Mouse (Mus musculus): ENCODE results near the gene Lemd2. TPM values are rescaled to one million over a fixed set of nuclear protein-coding genes. Genes with fewer than 3 reads are reported as not detected.

The Lemd2 gene
- polyA plus RNA-seq, 1 experiment from 2014 or later: 18.8 TPM

DNA sequence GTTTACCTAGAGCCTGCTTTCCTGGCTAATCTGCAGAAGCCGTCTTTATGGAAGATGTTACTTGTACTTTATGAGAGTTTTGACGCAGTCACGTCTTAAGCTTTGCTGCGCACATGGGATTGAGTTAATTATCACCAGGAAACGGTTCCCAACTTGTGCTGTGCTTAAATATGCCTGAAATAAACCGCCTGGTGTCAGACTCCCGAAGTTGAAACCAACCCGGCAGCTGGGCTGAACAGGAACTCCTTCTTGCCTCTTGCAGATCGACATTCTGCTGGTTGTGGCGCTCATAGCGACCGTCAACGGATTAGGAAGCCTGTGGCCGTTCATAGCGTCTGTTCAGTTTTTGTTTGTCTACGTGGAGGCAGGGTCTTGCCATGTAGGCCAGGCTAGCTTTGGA, 17.3 kb upstream of the Lemd2 start:
- Histone ChIP-seq H3K36me3 (replicated peaks) (no peaks in the 10 kb centered on the region), H3K9me3 (peaks cover 5% of the 10 kb centered on the region; the same call in 1 of the 2 replicates), H3K4me3 (no peak overlapping the region), H3K27me3 (replicated peaks; ENCODE audit: low read depth, poor library complexity, severe bottlenecking) (0 out of 2 replicates have a peak, but pooled peaks cover 6% of the 10 kb centered on the region), H3K27ac (replicated peaks) (no peak overlapping the region), H3K4me1 (peaks cover 12% of the 10 kb centered on the region)
- 91% methylated on average over 16 of the region's 16 CpGs for WGBS
- no peak for DNase-seq (ENCODE audit: low spot score)

DNA sequence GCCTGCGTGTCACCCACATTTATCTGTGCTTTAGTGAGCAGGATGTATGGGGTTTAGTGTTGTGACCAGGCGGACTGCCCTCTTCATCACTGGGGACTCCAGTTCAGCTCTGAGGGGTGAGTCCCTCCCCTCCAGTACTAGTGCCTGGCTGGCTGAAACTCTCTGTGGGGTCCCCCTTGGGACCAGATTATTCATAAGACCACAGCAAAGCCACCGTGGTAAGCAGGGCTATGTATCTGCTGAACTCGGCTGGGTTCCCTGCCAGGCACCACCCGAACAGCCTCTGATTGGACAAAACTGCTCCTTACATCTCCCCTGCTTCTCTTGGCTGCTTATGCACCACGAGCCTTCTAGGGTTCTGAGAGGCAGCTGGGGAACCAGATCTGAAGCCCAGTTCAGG, 14.6 kb upstream of the Lemd2 start:
- Histone ChIP-seq H3K9me3 (peaks cover 5% of the 10 kb centered on the region; the same call in 1 of the 2 replicates), H3K27me3 (replicated peaks; ENCODE audit: low read depth, poor library complexity, severe bottlenecking) (0 out of 2 replicates have a peak, but pooled peaks cover 6% of the 10 kb centered on the region), H3K36me3 (replicated peaks) (no peaks in the 10 kb centered on the region), H3K4me3 (no peak overlapping the region), H3K27ac (replicated peaks) (no peak overlapping the region), H3K4me1 (peaks cover 11% of the 10 kb centered on the region)
- WGBS: 53% methylated on average over 6 of the region's 6 CpGs
- no peak for DNase-seq (ENCODE audit: low spot score)

DNA sequence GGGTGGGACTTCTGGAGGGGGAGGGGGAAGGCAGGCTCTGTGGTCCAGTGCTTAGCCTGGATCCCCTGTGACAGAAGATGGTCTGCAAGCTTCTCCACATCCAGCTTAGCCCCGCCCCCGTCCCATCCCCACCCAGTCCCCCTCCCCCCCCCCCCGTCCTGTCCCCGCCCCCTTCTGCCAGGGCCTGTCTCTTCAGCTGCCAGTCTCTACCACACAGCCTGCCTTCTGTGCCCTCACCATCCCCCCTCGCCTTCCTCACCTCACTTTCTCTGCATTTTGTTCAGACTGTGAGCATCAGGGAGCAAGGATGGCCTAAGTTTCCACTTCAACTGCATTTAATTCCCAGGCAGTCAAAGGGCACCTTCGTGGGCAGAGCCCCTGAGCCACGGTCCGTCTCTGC, 14.1 kb upstream of the Lemd2 start:
- WGBS: 41% methylated on average over 7 of the region's 8 CpGs
- Histone ChIP-seq H3K4me1 (peaks cover 14% of the 10 kb centered on the region), H3K9me3 (peaks cover 5% of the 10 kb centered on the region; the same call in 1 of the 2 replicates), H3K27me3 (replicated peaks; ENCODE audit: low read depth, poor library complexity, severe bottlenecking) (0 out of 2 replicates have a peak, but pooled peaks cover 6% of the 10 kb centered on the region), H3K27ac (replicated peaks) (no peak overlapping the region), H3K36me3 (replicated peaks) (no peaks in the 10 kb centered on the region), H3K4me3 (no peak overlapping the region)
- no peak for DNase-seq (ENCODE audit: low spot score)

DNA sequence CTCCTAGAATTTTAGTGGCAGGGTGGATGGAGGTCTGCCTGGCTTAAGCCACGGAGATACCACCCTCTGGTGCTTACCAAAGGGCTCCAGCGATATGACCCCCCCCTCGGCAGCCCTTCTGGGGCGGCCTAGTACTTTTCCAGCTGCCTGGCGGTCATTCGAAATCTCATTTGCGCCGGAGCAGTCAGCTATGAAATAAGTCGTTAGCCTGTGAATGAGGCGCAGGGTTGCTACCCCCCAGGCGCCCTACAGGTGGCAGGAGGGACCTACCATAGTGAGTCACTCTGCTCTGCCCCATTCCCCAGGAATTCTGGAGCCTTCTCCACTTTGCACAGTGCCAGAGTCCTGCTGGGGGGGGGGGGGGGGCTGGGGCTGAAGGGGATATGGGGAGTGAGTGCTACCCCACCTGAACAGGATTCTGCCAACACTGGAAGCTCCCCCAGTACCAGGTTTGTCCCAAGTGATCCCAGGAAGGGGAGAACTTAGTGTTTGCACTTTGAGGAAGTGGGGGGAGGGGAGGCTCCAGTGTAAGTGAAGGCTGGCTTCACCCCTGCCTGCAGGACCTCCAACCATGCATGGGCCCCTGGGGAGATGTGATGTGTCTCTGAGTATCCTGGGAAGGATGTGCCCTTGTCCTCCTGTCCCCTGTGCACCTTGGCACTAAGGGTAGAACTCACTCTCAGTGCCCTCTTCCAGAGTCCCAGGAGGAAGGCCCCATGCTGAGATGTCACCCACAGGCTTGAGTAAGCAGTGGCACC, 8.7 kb upstream of the Lemd2 start:
- Histone ChIP-seq H3K27me3 (replicated peaks; ENCODE audit: low read depth, poor library complexity, severe bottlenecking) (peaks cover 26% of the 10 kb centered on the region; the same call in 1 of the 2 replicates), H3K36me3 (replicated peaks) (no peaks in the 10 kb centered on the region), H3K9me3 (peaks cover 6% of the 10 kb centered on the region; the same call in 1 of the 2 replicates), H3K27ac (replicated peaks) (peak overlapping the region; percentile 30; the same call in 1 of the 2 replicates), H3K4me3 (no peak overlapping the region), H3K4me1 (peaks cover 39% of the 10 kb centered on the region)
- peak; percentile 70 for DNase-seq (ENCODE audit: low spot score)
- 7% methylated on average over 11 of the region's 11 CpGs for WGBS

DNA sequence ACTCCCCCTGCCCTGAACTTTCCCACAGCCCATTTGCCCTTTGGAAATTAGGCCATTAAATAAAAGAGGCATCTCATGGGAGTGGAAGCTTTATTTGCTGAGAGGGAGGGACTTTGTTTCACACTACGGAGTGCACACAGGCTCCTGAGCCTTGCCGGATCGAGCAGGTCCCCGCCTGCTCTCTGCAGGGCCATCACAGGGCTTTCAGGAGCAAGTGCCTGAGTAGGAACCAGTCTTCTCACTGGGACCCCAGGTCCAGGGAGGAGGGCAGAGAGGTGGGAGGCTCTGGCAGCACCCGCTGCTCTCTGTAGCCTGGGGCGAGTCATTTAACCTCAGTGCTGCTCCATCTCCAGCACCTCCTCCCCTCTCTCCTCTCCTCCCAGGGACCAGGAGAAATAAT, 7.7 kb upstream of the Lemd2 start:
- Histone ChIP-seq H3K9me3 (peaks cover 6% of the 10 kb centered on the region; the same call in 1 of the 2 replicates), H3K27me3 (replicated peaks; ENCODE audit: low read depth, poor library complexity, severe bottlenecking) (peaks cover 22% of the 10 kb centered on the region; the same call in 1 of the 2 replicates), H3K36me3 (replicated peaks) (no peaks in the 10 kb centered on the region), H3K27ac (replicated peaks) (peak overlapping the region; percentile 30; the same call in 1 of the 2 replicates), H3K4me1 (peaks cover 41% of the 10 kb centered on the region), H3K4me3 (no peak overlapping the region)
- DNase-seq (ENCODE audit: low spot score): peak; percentile 25
- whole genome bisulfite sequencing: 15% methylated on average over 6 of the region's 6 CpGs

DNA sequence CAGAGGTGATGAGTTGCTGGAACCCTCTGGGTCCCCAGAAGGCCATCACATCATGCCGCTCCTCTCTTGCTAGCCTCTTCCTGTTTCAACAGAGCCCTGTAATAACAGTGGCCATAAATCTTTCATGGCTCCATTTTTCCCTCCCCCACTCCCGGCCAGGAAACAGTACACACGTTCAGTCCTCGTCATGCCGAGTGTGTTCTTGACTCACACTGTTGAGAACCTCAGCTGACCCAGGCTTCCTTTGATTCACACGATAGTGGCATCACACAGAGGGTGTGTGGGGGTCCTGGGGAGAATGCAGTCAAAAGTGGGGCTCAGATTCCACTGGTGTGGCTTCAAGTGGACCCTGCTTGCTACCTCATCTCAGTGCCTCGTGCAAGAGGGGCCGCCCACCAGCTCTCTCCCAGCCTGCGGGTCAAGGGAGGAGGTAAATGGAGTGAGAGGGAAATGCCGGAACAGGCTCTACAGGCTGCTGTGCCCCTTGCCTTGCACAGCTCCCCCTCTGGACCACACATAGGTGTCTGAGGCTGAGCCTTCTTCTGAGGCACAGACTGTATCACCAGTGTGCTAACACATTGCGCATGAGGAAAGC, 2.9 kb upstream of the Lemd2 start:
- peaks cover 14% of the 10 kb centered on the region; the same call in 1 of the 2 replicates for H3K27me3 ChIP-seq (replicated peaks; ENCODE audit: low read depth, poor library complexity, severe bottlenecking)
- no peak for DNase-seq (ENCODE audit: low spot score)
- H3K36me3 ChIP-seq (replicated peaks): peaks cover 5% of the 10 kb centered on the region
- 0 out of 2 replicates have a peak overlapping the region, but pooled peaks have one; percentile 10 for H3K27ac ChIP-seq (replicated peaks)
- no peak overlapping the region for H3K4me3 ChIP-seq
- peaks cover 6% of the 10 kb centered on the region; the same call in 1 of the 2 replicates for H3K9me3 ChIP-seq
- H3K4me1 ChIP-seq: peaks cover 52% of the 10 kb centered on the region
- 74% methylated on average over 11 of the region's 11 CpGs for WGBS

DNA sequence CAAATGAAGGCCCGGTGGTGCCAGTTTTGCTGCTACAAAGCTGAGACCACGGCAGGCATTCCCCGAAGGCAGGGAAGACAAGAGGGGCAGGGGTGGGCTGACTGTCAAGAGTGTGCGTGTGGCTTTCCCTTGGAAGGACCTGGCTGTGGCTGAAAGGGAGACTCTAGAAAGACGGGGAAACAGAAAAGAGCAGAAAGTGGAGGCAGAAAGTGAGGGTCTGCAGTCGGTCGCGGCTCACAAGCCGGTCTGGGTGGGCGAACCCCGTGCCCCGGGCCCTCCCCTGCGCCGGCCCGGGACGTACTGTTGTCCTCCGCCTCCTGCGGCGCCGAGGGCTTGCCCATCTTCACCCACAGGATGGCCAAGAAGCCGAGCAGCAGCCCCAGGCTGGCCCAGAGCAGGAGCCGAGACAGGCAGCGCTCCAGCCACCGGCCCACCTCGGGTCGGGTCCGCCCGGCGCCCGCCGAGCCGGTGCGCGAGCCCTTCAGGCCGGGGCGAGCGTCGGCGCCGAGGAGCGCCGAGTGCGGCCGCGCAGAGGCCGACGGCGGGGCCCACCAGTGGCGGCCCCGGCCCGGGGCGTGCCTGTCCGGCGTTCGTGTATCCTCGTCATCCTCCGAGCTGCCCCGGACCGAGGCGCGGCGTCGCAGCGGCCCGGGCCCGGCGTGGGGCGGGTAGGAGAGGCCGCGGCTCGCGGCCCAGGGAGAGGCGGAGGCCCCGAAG, 753 bp downstream of the Lemd2 start:
- Histone ChIP-seq H3K27ac (replicated peaks) (peak overlapping the region; percentile 98), H3K4me1 (peaks cover 38% of the 10 kb centered on the region), H3K4me3 (peak overlapping the region; percentile 95), H3K27me3 (replicated peaks; ENCODE audit: low read depth, poor library complexity, severe bottlenecking) (no peaks in the 10 kb centered on the region), H3K9me3 (no peaks in the 10 kb centered on the region), H3K36me3 (replicated peaks) (peaks cover 42% of the 10 kb centered on the region)
- peak; percentile 64 for DNase-seq (ENCODE audit: low spot score)
- WGBS: under 1% methylated on average over 74 of the region's 74 CpGs

DNA sequence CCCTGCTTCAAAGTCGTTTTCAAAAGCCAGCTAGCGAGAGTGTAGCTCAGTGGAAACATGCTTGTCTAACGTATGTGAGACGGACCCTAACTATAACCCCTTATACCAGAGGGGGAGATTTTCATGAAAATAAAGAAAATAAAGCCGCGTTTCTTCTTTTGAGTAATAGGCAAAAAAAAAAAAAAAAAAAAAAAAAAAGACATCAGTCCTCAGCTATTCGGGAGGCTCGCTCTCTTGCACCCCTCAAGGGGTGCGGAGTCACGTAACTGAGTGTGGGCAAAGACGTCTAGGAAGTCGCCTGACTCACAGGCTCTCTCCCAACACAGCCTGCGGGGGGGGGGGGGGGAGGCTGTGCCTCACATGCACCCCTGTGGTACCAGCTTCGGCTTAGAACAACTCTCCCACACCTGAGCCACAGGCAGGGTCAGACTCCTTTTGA, 1.3 kb downstream of the Lemd2 start:
- no peaks in the 10 kb centered on the region for H3K27me3 ChIP-seq (replicated peaks; ENCODE audit: low read depth, poor library complexity, severe bottlenecking)
- H3K9me3 ChIP-seq: no peaks in the 10 kb centered on the region
- peaks cover 48% of the 10 kb centered on the region for H3K36me3 ChIP-seq (replicated peaks)
- peak overlapping the region; percentile 95 for H3K4me3 ChIP-seq
- peak overlapping the region; percentile 98 for H3K27ac ChIP-seq (replicated peaks)
- DNase-seq (ENCODE audit: low spot score): no peak
- peaks cover 38% of the 10 kb centered on the region for H3K4me1 ChIP-seq
- 51% methylated on average over 14 of the region's 14 CpGs for whole genome bisulfite sequencing

DNA sequence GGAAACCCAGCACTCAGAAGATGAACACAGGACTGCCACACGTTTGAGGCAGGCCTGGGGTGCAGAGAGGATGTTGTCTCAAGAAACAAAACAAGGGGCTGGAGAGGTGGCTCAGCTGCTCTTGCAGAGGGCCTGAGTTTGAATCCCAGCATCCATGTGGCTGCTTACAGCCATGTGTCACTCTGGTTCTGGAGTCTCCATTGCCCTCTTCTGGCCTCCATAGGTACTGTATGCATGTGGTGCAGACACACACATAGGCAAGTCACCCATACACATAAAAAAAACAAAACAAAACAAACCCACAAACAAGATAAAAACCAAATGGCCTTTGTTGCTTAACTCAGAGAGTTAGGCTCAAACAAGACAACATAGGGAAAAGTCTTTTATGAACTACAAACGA, 2.3 kb downstream of the Lemd2 start:
- H3K4me1 ChIP-seq: peaks cover 33% of the 10 kb centered on the region
- peak; percentile 28 for DNase-seq (ENCODE audit: low spot score)
- no peak overlapping the region for H3K4me3 ChIP-seq
- no peaks in the 10 kb centered on the region for H3K9me3 ChIP-seq
- WGBS: 86% methylated on average over 2 of the region's 2 CpGs
- H3K36me3 ChIP-seq (replicated peaks): peaks cover 57% of the 10 kb centered on the region
- no peak overlapping the region for H3K27ac ChIP-seq (replicated peaks)
- H3K27me3 ChIP-seq (replicated peaks; ENCODE audit: low read depth, poor library complexity, severe bottlenecking): no peaks in the 10 kb centered on the region

DNA sequence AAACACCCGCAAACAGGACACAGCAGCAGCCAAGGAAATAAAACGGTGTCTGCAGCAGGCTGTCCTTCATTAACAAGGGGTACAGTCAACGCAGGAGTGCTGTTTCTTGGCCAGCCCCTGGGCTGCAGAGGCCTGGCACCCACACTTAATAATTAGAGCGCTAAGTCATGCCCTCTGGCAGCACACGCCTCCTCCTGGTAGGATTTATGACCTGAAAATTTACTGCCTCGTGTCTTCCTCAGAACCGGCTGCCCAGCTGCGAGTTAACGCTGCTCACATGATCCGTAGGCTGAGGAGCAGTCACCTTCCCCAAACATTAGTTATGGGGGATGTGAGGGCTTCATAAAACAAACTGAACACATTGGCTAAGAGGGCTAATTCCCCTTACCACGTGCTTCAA, 3.5 kb downstream of the Lemd2 start:
- H3K27ac ChIP-seq (replicated peaks): no peak overlapping the region
- 92% methylated on average over 11 of the region's 11 CpGs for WGBS
- no peak for DNase-seq (ENCODE audit: low spot score)
- H3K4me1 ChIP-seq: peaks cover 37% of the 10 kb centered on the region
- H3K4me3 ChIP-seq: no peak overlapping the region
- H3K36me3 ChIP-seq (replicated peaks): peaks cover 69% of the 10 kb centered on the region
- H3K9me3 ChIP-seq: no peaks in the 10 kb centered on the region
- H3K27me3 ChIP-seq (replicated peaks; ENCODE audit: low read depth, poor library complexity, severe bottlenecking): no peaks in the 10 kb centered on the region

DNA sequence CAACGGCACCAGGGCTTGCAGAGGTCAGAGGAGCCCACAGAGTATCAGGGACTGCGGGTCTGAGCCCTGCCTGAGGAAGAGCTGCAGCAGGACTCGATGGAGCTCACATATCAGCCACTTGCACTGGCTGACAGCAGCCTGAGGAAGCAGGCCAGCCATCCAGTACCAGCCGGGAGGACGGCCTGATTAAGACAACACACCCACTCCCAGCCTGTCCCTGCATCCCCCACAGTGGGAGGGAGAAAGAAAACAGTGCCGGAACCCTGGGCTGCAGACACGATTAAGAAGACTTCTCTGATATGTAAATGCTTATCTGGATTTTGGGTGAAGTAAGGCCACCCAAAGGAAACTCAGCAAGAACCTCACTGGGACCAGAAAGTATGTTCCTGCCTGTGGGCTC, 4.4 kb downstream of the Lemd2 start:
- H3K4me3 ChIP-seq: no peak overlapping the region
- H3K4me1 ChIP-seq: peaks cover 34% of the 10 kb centered on the region
- DNase-seq (ENCODE audit: low spot score): no peak
- peaks cover 79% of the 10 kb centered on the region for H3K36me3 ChIP-seq (replicated peaks)
- no peaks in the 10 kb centered on the region for H3K27me3 ChIP-seq (replicated peaks; ENCODE audit: low read depth, poor library complexity, severe bottlenecking)
- H3K9me3 ChIP-seq: no peaks in the 10 kb centered on the region
- no peak overlapping the region for H3K27ac ChIP-seq (replicated peaks)
- 73% methylated on average over 7 of the region's 7 CpGs for WGBS

DNA sequence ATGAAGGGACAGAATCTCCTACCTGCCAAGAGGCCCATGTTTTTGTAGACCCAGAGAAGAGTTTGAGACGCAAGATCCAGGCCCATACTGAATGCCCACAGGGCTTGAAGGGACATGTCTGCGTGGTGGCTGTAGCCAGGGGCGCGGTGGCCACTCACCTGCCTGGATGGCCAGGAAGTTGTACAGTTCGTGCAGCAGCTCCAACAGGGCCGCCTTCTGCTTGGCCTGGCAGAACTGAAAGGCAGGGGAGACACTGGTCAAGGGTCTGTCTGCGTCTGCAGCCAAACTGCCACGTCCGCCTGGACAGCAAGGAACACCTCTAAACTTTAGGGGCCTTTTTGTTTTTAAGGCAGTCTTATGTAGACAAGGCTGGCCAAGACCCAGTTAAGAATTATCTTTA, 5.1 kb downstream of the Lemd2 start:
- Histone ChIP-seq H3K27me3 (replicated peaks; ENCODE audit: low read depth, poor library complexity, severe bottlenecking) (no peaks in the 10 kb centered on the region), H3K4me3 (no peak overlapping the region), H3K36me3 (replicated peaks) (peaks cover 85% of the 10 kb centered on the region), H3K27ac (replicated peaks) (no peak overlapping the region), H3K4me1 (peaks cover 31% of the 10 kb centered on the region), H3K9me3 (no peaks in the 10 kb centered on the region)
- no peak for DNase-seq (ENCODE audit: low spot score)
- 93% methylated on average over 9 of the region's 9 CpGs for WGBS
